Mouse (Mus musculus) neural tube, embryonic 14.5 days (tissue): ENCODE measurements at regions not wholly inside any gene's neighbourhood (a gene's known extent, or its start where the extent isn't known, plus 50 kb on each side); places are given as distances from the start of the nearest gene placed in this dataset.

Experiments
- ATAC-seq: fragments of 200-750 bp; cut with Nextera tagmentation; 2 replicates; pipeline ENCODE4 v1.8.0; 2017; ENCODE audit warnings: low read depth, mild to moderate bottlenecking, moderate TSS enrichment, moderate library complexity
- H3K27ac ChIP-seq: fragments of 300-500 bp; sonication (generic); 2 replicates; pipeline ENCODE4 v1.5.1; 2014; ENCODE audit warnings: low read depth, mild to moderate bottlenecking, control low read depth, low read length, moderate library complexity, mixed read lengths
- H3K27me3 ChIP-seq: fragments of 300-500 bp; sonication (generic); 2 replicates; pipeline ENCODE4 v1.6.1; 2014; ENCODE audit warnings: low read length; ENCODE audit not compliant: control insufficient read depth, insufficient read depth
- H3K36me3 ChIP-seq: fragments of 300-500 bp; sonication (generic); 2 replicates; pipeline ENCODE4 v1.6.1; 2014; ENCODE audit warnings: low read length, mixed read lengths; ENCODE audit not compliant: control insufficient read depth, insufficient read depth
- H3K4me1 ChIP-seq: fragments of 300-500 bp; sonication (generic); 2 replicates; pipeline ENCODE4 v1.6.1; 2014; ENCODE audit warnings: low read length; ENCODE audit not compliant: control insufficient read depth, insufficient read depth
- H3K4me2 ChIP-seq: fragments of 300-500 bp; sonication (generic); 2 replicates; pipeline ENCODE4 v1.6.1; 2014; ENCODE audit warnings: mild to moderate bottlenecking, low read depth, low read length, control low read depth
- H3K4me3 ChIP-seq: fragments of 300-500 bp; sonication (generic); 2 replicates; pipeline ENCODE4 v1.5.1; 2014; ENCODE audit warnings: low read depth, low read length, control low read depth, mixed read lengths
- H3K9ac ChIP-seq: fragments of 300-500 bp; sonication (generic); replicated peaks from 2 replicates; pipeline ENCODE4 v1.6.1; 2014; ENCODE audit warnings: low read depth, mild to moderate bottlenecking, control low read depth, low read length, mixed read lengths
- H3K9me3 ChIP-seq: fragments of 300-500 bp; sonication (generic); 2 replicates; pipeline ENCODE4 v1.6.1; 2016; ENCODE audit warnings: low read length; ENCODE audit not compliant: control insufficient read depth
- WGBS: fragments of 180-500 bp; shearing (Covaris S2); extraction: QIAGEN DNeasy Blood & Tissue Kit; methylation state at CpG from one replicate; pipeline ENCODE4 v1.1.7; 2014; 5-methylcytosine and 5-hydroxymethylcytosine counted together

- ATAC-seq = no peak
- Histone ChIP-seq H3K9ac (no peak overlapping the region), H3K4me1 (peaks cover 2% of the 10 kb centered on the region; the same call in 1 of the 2 replicates), H3K36me3 (no peaks in the 10 kb centered on the region), H3K27me3 (no peaks in the 10 kb centered on the region), H3K27ac (no peak overlapping the region), H3K4me2 (no peak overlapping the region), H3K9me3 (no peaks in the 10 kb centered on the region), H3K4me3 (no peak overlapping the region)
- WGBS = 91% methylated on average over 8 of the region's 8 CpGs
Measured at GRCm38 (mm10) chr15:86957872-86958271, 586.2 kb upstream of the Fam19a5 start.

DNA sequence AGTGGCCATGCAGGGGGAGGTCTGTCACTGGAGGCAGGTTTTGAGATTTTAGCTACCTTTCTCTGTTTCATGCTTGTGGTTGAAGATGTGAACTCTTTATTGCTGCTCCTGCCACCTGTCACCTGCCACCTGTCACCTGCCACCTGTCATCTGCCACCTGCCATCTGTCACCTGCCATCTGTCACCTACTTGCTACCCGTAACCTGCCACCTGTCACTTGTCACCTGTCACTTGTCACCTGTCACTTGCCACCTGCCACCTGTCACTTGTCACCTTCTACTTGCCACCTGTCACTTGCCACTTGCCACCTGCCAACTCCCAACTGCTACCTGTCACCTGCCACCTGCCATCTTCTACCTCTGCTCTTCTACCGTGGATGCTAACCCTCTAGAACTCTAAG, 581.2 kb upstream of the Fam19a5 start:
- Histone ChIP-seq H3K9ac (no peak overlapping the region), H3K27ac (no peak overlapping the region), H3K4me2 (no peak overlapping the region), H3K4me1 (no peaks in the 10 kb centered on the region; the same call in 1 of the 2 replicates), H3K4me3 (no peak overlapping the region), H3K36me3 (no peaks in the 10 kb centered on the region), H3K27me3 (no peaks in the 10 kb centered on the region), H3K9me3 (no peaks in the 10 kb centered on the region)
- ATAC-seq = no peak
- 88% methylated on average over 2 of the region's 2 CpGs for whole genome bisulfite sequencing

DNA sequence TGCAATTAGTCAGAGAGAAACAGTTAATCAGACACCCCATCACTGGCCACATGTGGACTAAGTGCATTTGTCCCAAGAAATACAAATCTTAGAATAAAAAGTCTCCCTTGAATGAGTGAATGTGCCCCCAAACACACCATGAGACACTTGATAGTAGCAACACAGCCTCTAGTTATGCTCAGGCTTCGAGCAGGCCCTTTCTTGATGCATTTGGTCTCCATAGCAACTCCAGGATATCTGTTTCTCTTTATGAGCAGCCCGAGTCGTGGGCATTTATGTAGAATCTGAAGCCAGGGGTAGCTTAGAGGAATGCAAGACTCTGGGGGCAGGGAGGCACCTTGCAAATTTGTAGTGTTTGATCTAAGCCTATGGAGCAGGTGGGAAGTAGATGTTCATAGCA, 580.6 kb upstream of the Fam19a5 start:
- Histone ChIP-seq H3K9ac (no peak overlapping the region), H3K4me2 (no peak overlapping the region), H3K4me1 (no peaks in the 10 kb centered on the region; the same call in 1 of the 2 replicates), H3K27ac (no peak overlapping the region), H3K36me3 (no peaks in the 10 kb centered on the region), H3K9me3 (no peaks in the 10 kb centered on the region), H3K27me3 (no peaks in the 10 kb centered on the region), H3K4me3 (no peak overlapping the region)
- 18% methylated on average over 3 of the region's 3 CpGs for WGBS
- ATAC-seq = no peak

DNA sequence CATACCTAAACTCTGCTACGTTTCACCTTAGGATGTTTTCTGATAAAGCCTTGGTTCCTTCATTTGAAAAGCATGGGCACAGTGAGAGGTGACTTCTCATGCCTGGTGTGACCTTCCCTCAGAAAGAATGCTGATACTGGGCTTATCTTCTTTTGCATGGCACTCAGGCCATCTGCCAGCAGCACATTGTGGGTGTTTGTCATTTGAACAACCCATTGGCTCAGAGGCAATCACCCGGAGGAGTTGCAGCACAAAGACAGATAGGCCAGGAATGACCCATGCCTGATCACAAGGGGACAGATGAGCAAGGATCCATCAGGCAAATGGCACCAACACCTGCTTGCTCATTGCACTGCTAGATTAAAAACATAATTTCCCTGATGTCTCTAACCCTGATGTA, 572.7 kb upstream of the Fam19a5 start:
- H3K27me3 ChIP-seq = no peaks in the 10 kb centered on the region
- H3K36me3 ChIP-seq = no peaks in the 10 kb centered on the region
- no peaks in the 10 kb centered on the region for H3K4me1 ChIP-seq
- 92% methylated on average over 2 of the region's 2 CpGs for WGBS
- no peak overlapping the region for H3K9ac ChIP-seq
- no peak overlapping the region for H3K27ac ChIP-seq
- H3K4me2 ChIP-seq = no peak overlapping the region
- no peaks in the 10 kb centered on the region for H3K9me3 ChIP-seq
- no peak for ATAC-seq
- no peak overlapping the region for H3K4me3 ChIP-seq

DNA sequence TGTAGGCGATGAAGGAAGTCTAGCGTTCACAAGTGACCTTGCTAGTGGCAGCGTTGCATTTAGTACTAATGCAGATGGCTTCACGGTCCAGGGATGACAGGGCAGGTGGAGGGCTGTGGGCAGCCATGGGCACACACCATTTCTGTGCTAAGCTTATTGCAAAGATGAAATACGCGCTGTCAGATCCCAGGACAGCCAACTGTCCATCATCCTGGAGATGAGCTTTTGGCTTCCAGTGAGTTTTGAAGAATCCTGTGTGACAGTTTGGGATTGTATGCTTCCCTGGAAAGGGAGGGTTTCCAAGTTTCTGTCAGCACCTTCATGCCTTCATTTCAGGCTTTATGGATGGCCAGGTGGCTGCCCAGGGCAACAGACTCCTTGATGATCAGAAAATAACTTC, 547.9 kb upstream of the Fam19a5 start:
- ATAC-seq = no peak
- no peaks in the 10 kb centered on the region for H3K27me3 ChIP-seq
- no peak overlapping the region for H3K4me2 ChIP-seq
- H3K27ac ChIP-seq = no peak overlapping the region
- H3K4me1 ChIP-seq = no peaks in the 10 kb centered on the region
- H3K9me3 ChIP-seq = no peaks in the 10 kb centered on the region
- 86% methylated on average over 6 of the region's 6 CpGs for WGBS
- no peak overlapping the region for H3K4me3 ChIP-seq
- H3K9ac ChIP-seq = no peak overlapping the region
- no peaks in the 10 kb centered on the region for H3K36me3 ChIP-seq

DNA sequence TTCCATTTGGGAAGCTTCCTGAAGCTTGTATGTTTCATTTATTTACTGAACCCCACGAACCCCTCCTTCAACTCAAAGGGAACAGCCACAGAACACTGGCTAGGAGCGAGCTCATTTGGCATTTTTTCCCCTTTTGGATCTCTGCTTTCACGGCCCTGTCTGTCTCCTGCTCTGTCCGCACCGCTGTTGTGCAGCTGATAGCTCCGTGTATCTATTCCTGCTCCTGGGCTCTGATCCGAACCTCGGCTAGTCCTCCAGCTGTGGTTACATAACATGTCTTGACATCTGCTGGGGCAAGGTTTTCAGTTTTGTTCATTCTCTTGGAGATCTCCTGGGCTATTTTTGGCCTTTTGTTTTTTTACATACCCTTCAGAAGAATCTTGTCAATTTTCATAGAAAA, 525.1 kb upstream of the Fam19a5 start:
- Histone ChIP-seq H3K4me1 (no peaks in the 10 kb centered on the region), H3K27me3 (no peaks in the 10 kb centered on the region), H3K27ac (no peak overlapping the region), H3K4me3 (no peak overlapping the region), H3K9me3 (no peaks in the 10 kb centered on the region), H3K36me3 (no peaks in the 10 kb centered on the region), H3K9ac (no peak overlapping the region), H3K4me2 (no peak overlapping the region)
- no peak for ATAC-seq
- WGBS = 85% methylated on average over 8 of the region's 8 CpGs

GRCm38 (mm10) chr15:87045971-87046370, 498.1 kb upstream of the Fam19a5 start:
- H3K36me3 ChIP-seq = no peaks in the 10 kb centered on the region
- 81% methylated on average over 13 of the region's 13 CpGs for WGBS
- no peak overlapping the region for H3K9ac ChIP-seq
- no peaks in the 10 kb centered on the region for H3K9me3 ChIP-seq
- no peak for ATAC-seq
- H3K27me3 ChIP-seq = no peaks in the 10 kb centered on the region
- no peak overlapping the region for H3K4me2 ChIP-seq
- H3K4me1 ChIP-seq = no peaks in the 10 kb centered on the region
- no peak overlapping the region for H3K4me3 ChIP-seq
- H3K27ac ChIP-seq = no peak overlapping the region

- no peaks in the 10 kb centered on the region for H3K27me3 ChIP-seq
- WGBS = 87% methylated on average over 12 of the region's 12 CpGs
Measured at GRCm38 (mm10) chr15:87054186-87054585, 489.9 kb upstream of the Fam19a5 start.

GRCm38 (mm10) chr15:87064890-87065289, 479.2 kb upstream of the Fam19a5 start:
- Histone ChIP-seq H3K9ac (no peak overlapping the region), H3K27ac (no peak overlapping the region), H3K4me3 (no peak overlapping the region), H3K4me1 (no peaks in the 10 kb centered on the region), H3K9me3 (no peaks in the 10 kb centered on the region), H3K36me3 (no peaks in the 10 kb centered on the region), H3K27me3 (no peaks in the 10 kb centered on the region), H3K4me2 (no peak overlapping the region)
- 42% methylated on average over 5 of the region's 5 CpGs for WGBS
- ATAC-seq = no peak

More at GRCm38 (mm10) chr15:87054186-87054585, 489.9 kb upstream of the Fam19a5 start:
- no peak for ATAC-seq
- Histone ChIP-seq H3K27ac (no peak overlapping the region), H3K9ac (no peak overlapping the region), H3K36me3 (no peaks in the 10 kb centered on the region), H3K9me3 (no peaks in the 10 kb centered on the region), H3K4me3 (no peak overlapping the region), H3K4me1 (no peaks in the 10 kb centered on the region), H3K4me2 (no peak overlapping the region)

GRCm38 (mm10) chr15:87068261-87068660, 475.8 kb upstream of the Fam19a5 start:
- Histone ChIP-seq H3K9ac (no peak overlapping the region), H3K4me3 (no peak overlapping the region), H3K9me3 (no peaks in the 10 kb centered on the region), H3K4me2 (no peak overlapping the region), H3K4me1 (no peaks in the 10 kb centered on the region), H3K27ac (no peak overlapping the region), H3K36me3 (no peaks in the 10 kb centered on the region), H3K27me3 (no peaks in the 10 kb centered on the region)
- no peak for ATAC-seq
- 86% methylated on average over 13 of the region's 13 CpGs for WGBS
